Mouse (Mus musculus) layer of hippocampus, adult 9-10 months (tissue): ENCODE results near the gene Ddx23.
A peak's percentile ranks its signal among the peaks of the same experiment; 100 is the strongest.

ENCODE experiments used
- DNase-seq: peaks from one replicate; pipeline ENCODE4 v3.0.0; 2022; ENCODE audit warnings: low spot score

Ddx23 gene

DNA sequence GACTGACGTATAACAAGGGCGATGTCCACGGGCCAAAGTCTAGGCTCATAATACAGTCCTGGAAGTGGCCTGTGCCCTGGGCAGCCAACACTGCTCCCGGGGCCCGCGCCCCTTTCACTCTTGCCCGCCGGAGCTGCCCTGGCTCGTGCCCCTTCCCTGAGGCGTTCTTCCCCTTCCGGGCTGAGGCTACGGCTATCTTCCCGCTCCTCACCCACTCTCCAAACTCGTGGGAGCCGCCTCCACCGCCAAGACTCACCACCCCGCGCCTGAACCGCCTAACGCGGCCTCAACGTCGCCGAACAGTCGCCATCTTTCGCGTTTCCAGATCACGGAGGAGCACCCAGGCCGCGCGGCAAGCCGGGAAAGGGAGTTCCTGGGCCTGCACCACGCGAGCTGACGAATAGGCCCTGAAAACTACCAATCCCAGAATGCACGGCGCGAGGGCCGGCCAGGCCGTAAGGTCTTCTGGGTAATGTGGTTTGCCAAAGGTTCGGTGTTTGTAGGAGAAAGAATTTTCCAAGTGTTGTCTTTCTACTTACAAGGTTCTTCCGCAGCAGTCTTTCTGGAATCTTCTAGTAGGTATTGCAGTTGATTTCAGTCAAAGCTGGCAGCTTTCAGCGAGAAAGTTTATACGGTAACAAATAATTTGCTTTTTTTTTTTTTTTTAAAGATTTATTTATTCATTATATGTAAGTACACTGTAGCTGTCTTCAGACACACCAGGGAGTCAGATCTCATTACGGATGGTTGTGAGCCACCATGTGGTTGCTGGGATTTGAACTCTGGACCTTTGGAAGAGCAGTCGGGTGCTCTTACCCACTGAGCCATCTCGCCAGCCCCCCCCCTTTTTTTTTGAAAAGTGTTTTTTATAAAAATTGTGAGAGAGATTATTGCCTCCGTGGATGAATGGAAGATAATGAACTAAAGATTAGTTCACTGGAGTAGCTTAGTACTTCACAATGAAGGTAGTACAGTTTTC is at the start of gene Ddx23:
Ddx23 (minus strand) TSS at position 328 of the 979 bp plus-strand sequence.
- peak; percentile 89 for DNase-seq

- peak; percentile 29 for DNase-seq
Observed at GRCm38 (mm10) chr15:98710442-98710841, 47.7 kb upstream of the Ddx23 start.

- peak; percentile 85 for DNase-seq
Observed at GRCm38 (mm10) chr15:98707766-98708372, 45.2 kb upstream of the Ddx23 start, which contains the start of gene Ccdc65. Gene Ccdc65 (plus strand): TSS chr15:98708207.

DNA sequence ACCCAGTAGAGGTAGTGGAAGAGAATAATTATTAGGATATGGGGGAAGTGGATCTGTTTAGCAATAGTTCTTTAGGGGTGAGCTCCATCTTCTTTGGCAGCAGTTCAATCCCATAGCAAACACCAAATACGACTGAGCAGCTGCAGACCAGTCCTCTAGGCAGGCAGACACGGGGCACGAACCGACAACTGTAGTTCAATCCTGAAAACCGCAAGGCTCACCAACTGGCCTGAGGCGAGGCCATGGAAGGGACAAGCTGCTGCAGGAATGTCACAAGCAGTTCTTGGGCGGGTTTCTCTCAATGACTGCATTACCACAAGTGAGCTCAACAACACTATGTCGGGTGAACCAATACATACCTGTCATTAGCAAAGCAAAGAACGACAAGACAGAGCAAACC is 41.6 kb upstream of the Ddx23 start:
- no peak for DNase-seq

- DNase-seq = peak; percentile 73
Observed at GRCm38 (mm10) chr15:98699190-98700105, 36.8 kb upstream of the Ddx23 start.

DNA sequence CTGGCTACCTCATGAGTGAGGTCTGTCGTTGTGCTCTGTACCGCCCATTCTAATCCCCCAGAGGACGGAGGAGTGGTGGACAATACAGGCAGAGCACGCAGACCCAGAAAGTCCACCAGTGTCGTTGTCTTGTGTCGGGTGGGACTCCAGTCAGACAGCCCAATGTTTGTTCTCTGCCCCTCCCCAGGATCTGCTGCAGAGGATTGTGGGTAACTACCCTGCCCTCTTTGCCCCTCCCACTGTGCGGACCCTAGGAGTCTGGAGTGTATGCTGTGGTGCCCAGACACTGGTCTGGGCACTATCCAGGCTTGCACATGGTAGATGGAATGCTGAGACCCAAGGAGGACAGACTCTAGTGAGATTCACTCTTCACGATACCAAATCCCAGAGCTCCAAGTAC is 33.5 kb upstream of the Ddx23 start:
- DNase-seq = no peak

DNA sequence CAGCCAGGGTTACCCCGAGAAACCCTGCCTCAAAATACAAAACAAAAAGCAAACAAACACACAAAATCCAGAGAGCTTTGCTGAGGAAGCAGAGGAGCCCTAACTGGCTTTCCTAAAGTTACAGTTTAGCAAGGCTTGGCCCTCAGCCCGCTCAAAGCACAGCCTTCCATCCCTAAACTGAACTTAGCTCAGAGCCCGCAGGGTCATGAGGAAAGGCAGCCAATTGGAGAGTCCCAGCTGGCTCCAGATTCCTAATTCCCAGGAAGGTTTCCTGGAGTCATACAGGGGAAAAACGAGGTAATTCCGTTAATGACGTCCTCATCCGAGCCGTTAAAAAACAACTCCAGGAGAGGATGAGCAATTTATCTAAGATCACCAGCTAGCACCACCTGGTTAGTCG is 33.0 kb upstream of the Ddx23 start:
- DNase-seq = no peak

GRCm38 (mm10) chr15:98692171-98692715 is 29.5 kb upstream of the Ddx23 start:
- DNase-seq = no peak

- no peak for DNase-seq
Observed at GRCm38 (mm10) chr15:98691486-98692147, 28.9 kb upstream of the Ddx23 start.

- no peak for DNase-seq
Observed at GRCm38 (mm10) chr15:98689682-98690081, 27.0 kb upstream of the Ddx23 start.

DNA sequence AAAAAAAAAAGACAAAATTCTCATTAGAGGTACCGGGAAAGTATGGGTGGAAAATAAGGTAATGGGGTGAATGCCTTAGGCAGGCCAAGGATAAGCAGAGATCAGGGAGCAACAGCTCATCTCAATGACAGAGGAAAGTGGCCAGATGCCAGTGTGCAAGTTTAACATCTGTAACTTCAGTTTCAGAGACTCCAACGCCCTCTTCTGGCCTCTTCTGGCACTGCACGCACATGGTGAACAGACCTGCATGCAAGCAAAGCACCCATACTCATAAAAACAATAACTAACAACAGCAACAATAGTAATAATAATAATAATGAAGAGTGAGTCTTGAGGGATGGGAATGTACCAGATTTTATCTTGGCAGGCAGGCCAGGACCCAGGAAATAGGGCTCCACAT is 23.2 kb upstream of the Ddx23 start:
- no peak for DNase-seq

DNA sequence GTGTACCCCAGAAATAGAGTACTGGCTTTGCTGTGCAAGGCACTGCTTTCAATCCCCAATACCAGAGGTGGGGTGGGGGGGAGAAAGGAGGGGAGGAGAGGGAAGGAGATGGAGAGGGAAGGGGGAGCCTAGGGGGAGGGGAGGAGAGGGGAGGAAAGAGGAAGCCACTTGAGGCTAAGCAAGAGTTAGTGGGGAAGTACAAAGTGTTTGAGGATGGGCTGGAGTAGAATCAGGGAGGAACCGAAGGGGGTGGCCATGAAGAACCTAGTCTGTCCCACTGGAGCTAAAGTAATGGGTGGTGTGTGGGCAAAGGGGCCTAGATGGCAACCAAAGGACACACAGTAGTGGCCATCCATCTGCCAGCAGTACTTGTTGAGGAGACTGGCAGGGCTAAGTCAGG is 21.1 kb upstream of the Ddx23 start:
- no peak for DNase-seq

DNA sequence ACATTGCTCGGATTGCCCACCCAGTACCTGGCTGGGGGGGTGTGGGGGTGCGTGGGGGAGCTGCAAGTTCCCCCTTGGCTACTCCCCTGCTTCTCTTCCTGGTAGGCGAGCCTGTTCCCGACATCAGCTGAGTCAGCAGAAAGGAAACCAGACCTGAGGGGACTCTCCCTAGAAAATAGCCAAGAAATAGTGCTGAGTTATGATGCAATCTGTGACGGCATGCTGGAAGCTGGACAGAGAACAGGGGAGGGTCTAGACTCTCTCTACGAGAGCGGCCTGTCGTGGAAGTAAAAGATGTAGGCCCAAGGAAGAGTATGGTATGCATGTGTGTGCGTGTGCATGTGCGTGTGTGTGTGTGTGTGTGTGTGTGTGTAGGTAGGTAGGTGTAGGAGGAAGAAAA is 20.5 kb upstream of the Ddx23 start:
- DNase-seq = no peak

GRCm38 (mm10) chr15:98681633-98682032 is 18.9 kb upstream of the Ddx23 start:
- DNase-seq = no peak

DNA sequence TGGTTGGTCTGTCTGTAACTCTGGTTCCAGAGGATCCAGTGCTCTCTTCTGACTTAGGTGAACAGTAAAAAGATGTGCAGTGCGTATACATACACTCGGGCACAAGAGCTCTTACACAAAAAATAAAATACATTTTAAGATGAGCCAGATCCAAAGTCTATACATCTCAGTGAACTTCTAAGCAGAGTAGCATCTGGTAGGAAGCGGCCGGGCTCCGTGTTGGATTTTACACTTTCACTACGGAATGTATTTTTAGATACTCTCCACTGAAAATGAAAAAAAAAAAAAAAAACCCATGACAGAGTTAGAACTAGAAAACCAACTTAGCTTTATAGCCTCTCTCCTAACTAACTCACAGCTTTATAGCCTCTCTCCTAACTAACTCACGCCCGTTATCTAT is 18.0 kb upstream of the Ddx23 start:
- DNase-seq = no peak

GRCm38 (mm10) chr15:98677977-98678376 is 15.3 kb upstream of the Ddx23 start:
- no peak for DNase-seq

DNA sequence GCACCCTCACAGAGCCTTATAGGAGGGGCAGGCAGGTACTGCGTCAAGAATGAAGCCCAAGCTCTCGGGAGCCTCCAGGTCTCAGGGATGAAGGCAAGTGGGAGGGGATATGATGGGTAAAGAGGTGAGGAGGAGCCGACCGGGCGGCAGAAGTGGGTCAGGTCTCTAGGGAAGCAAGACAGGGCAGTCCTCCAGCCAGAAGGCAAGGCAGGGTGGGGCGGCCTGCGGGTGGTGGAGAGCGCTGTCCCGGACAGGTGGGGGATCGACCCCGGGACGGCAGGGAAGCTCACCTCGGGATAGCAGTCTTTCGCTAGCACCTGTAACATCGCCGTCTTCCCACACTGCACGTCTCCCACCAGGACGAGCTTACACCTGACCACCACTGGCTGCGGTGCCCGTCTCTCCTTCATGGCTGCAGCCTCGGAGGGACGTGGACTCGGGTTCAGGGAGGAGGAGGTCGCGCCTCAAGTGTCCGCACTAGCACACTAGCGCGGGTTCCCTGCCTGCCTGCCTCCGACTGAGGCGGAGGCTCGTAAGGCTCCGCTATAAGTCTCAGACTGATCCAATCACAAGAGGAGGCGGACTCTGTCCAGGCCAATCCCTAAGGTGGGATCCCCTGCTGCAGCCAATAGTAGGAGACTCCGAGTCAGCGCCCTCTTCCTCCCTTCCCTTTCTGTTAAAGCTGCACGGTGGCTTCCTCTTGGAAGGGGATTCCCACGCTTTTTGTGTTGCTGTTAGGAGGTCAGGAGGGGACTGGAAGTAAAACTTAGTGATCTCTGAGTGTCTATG is 14.4 kb upstream of the Ddx23 start, which contains the start of gene Rnd1:
Rnd1 (minus strand) TSS at position 522 of the 789 bp plus-strand sequence.
- peak; percentile 78 for DNase-seq

GRCm38 (mm10) chr15:98676471-98676870 is 13.8 kb upstream of the Ddx23 start:
- DNase-seq = no peak

- DNase-seq = no peak
Observed at GRCm38 (mm10) chr15:98675634-98676250, 13.0 kb upstream of the Ddx23 start.

DNA sequence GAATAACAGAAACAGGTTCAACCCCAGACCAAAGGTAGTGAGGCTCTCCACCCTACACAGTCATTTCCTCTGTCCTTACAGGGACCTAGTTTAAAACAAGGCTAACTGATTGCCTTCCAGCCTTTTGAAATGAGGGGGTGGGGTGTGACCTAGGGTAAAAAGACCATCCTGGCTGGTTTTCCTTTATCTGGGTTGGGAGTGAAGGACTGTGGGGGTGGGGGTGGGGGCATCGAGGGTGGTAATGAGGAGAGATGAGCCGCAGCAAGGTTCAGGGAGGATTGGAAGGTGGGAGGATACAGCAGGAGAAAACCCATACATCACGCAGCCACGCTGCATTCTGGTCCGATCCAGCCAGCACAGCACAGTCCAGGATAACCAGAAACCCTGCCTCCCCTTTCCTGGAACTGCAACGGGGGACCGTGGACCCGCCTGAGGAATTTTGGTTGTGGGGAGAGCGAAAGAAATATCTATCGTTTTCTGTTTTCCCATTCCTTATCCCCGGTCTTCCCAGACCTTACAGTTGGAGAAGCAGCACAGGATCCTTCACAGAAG is 12.4 kb upstream of the Ddx23 start:
- DNase-seq = no peak
